Mouse (Mus musculus) stomach, embryonic 14.5 days (tissue): ENCODE results near the gene Btnl1. TPM values are rescaled to one million over a fixed set of nuclear protein-coding genes. Genes with fewer than 3 reads are reported as not detected.

Experiments used
- ATAC-seq: fragments of 200-750 bp; cut with Nextera tagmentation; 2 replicates; pipeline ENCODE4 v1.8.0; 2017; ENCODE audit warnings: low read depth, moderate TSS enrichment; ENCODE audit not compliant: insufficient number of reproducible peaks, insufficient read depth, low FRiP score
- H3K27ac ChIP-seq: fragments of 300-500 bp; sonication (generic); 2 replicates; pipeline ENCODE4 v1.5.1; 2014; ENCODE audit warnings: mild to moderate bottlenecking, low read length, moderate library complexity, mixed read lengths
- H3K27me3 ChIP-seq: fragments of 300-500 bp; sonication (generic); 2 replicates; pipeline ENCODE4 v1.6.1; 2014; ENCODE audit warnings: low read length, control low read depth, mixed read lengths; ENCODE audit not compliant: control insufficient read depth, insufficient read depth
- H3K36me3 ChIP-seq: fragments of 300-500 bp; sonication (generic); 2 replicates; pipeline ENCODE4 v1.6.1; 2014; ENCODE audit warnings: mild to moderate bottlenecking, control low read depth, low read length, moderate library complexity, mixed read lengths; ENCODE audit not compliant: control insufficient read depth, insufficient read depth
- H3K4me1 ChIP-seq: fragments of 300-500 bp; sonication (generic); 2 replicates; pipeline ENCODE4 v1.6.1; 2014; ENCODE audit warnings: low read length, control low read depth, mixed read lengths; ENCODE audit not compliant: control insufficient read depth, insufficient read depth
- H3K4me2 ChIP-seq: fragments of 300-500 bp; sonication (generic); replicated peaks from 2 replicates; pipeline ENCODE4 v1.6.1; 2014; ENCODE audit warnings: low read depth, low read length, control low read depth
- H3K4me3 ChIP-seq: fragments of 300-500 bp; sonication (generic); 2 replicates; pipeline ENCODE4 v1.5.1; 2014; ENCODE audit warnings: low read depth, low read length, control low read depth
- H3K9ac ChIP-seq: fragments of 300-500 bp; sonication (generic); replicated peaks from 2 replicates; pipeline ENCODE4 v1.6.1; 2014; ENCODE audit warnings: low read depth, mild to moderate bottlenecking, control low read depth, low read length, moderate library complexity, mixed read lengths
- H3K9me3 ChIP-seq: fragments of 300-500 bp; sonication (generic); 2 replicates; pipeline ENCODE4 v1.6.1; 2016; ENCODE audit warnings: low read depth, low read length, control low read depth; ENCODE audit not compliant: control insufficient read depth
- WGBS: fragments of 180-500 bp; shearing (Covaris S2); extraction: QIAGEN DNeasy Blood & Tissue Kit; methylation state at CpG from one replicate; pipeline ENCODE4 v1.1.7; 2014; 5-methylcytosine and 5-hydroxymethylcytosine counted together
- polyA plus RNA-seq: library from polyadenylated mRNA; unstranded; fragments of >200 nt; fragmentation: Nextera tagmentation; extraction: Ambion mirVana; gene quantifications from 2 replicates; pipeline ENCODE4 v1.2.1, GENCODE M21; 2014

Btnl1 gene
- polyA plus RNA-seq = not detected in 2 replicates

DNA sequence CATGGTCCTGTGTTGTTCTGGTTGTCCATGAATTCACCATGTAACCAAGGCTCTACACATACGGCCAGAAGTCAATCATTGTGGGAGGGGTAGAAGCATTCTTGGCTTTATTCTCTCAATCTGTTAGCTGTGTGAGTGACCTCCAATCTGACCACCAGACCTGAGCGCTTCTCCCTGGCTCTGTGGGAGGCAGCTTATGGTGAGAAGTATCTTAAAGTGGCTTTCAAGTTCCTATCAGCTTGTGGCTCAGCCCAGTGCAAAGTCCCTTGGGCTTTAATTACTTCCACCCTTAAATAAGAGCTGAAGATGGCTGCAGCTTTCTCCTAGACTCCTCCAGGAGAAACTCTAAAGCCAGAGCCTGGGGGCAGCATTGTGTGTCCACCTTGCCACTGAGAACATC, at the start of gene Btnl1:
Gene Btnl1 (plus strand): TSS at position 286 of the 400 bp plus-strand sequence.
- H3K36me3 ChIP-seq = no peaks in the 10 kb centered on the region
- no peaks in the 10 kb centered on the region for H3K27me3 ChIP-seq
- no peaks in the 10 kb centered on the region for H3K4me1 ChIP-seq
- no peak within 1 kb of the TSS for H3K27ac ChIP-seq
- WGBS = 77% methylated on average over 2 of the region's 2 CpGs
- H3K9me3 ChIP-seq = no peaks in the 10 kb centered on the region
- ATAC-seq = no peak
- H3K4me3 ChIP-seq = no peak within 1 kb of the TSS
- no peak within 1 kb of the TSS for H3K9ac ChIP-seq
- no peak within 1 kb of the TSS for H3K4me2 ChIP-seq

- 72% methylated on average over 2 of the region's 2 CpGs for WGBS
- no peak overlapping the region for H3K27ac ChIP-seq
These were observed 47.1 kb upstream of the Btnl1 start for GRCm38 (mm10) chr17:34329807-34330206.

DNA sequence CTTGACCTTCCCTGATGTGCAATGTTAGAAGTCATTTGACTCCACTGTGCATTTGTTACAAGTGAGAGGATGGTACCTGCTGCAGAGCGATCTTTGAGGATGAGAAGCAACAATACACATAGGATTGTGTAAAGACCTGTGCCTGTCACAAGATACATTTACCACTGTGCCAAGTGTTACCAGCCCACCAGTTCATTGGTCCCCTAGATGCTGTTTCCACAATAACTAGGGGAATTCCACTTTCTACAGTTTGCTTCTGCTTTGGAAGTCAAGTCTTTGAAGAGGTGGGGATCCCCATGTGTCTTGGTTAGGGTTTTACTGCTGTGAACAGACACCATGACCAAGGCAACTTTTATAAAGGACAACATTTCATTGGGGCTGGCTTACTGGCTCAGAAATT, 45.7 kb upstream of the Btnl1 start:
- Histone ChIP-seq H3K36me3 (no peaks in the 10 kb centered on the region), H3K9ac (no peak overlapping the region), H3K4me1 (no peaks in the 10 kb centered on the region), H3K4me2 (no peak overlapping the region), H3K9me3 (no peaks in the 10 kb centered on the region), H3K4me3 (no peak overlapping the region), H3K27ac (no peak overlapping the region), H3K27me3 (no peaks in the 10 kb centered on the region)
- ATAC-seq = no peak
- WGBS = 90% methylated on average over 1 of the region's 1 CpGs

More at GRCm38 (mm10) chr17:34329807-34330206, 47.1 kb upstream of the Btnl1 start:
- Histone ChIP-seq H3K27me3 (no peaks in the 10 kb centered on the region), H3K36me3 (no peaks in the 10 kb centered on the region), H3K4me3 (no peak overlapping the region), H3K9ac (no peak overlapping the region), H3K4me2 (no peak overlapping the region), H3K4me1 (no peaks in the 10 kb centered on the region), H3K9me3 (no peaks in the 10 kb centered on the region)
- ATAC-seq = no peak

DNA sequence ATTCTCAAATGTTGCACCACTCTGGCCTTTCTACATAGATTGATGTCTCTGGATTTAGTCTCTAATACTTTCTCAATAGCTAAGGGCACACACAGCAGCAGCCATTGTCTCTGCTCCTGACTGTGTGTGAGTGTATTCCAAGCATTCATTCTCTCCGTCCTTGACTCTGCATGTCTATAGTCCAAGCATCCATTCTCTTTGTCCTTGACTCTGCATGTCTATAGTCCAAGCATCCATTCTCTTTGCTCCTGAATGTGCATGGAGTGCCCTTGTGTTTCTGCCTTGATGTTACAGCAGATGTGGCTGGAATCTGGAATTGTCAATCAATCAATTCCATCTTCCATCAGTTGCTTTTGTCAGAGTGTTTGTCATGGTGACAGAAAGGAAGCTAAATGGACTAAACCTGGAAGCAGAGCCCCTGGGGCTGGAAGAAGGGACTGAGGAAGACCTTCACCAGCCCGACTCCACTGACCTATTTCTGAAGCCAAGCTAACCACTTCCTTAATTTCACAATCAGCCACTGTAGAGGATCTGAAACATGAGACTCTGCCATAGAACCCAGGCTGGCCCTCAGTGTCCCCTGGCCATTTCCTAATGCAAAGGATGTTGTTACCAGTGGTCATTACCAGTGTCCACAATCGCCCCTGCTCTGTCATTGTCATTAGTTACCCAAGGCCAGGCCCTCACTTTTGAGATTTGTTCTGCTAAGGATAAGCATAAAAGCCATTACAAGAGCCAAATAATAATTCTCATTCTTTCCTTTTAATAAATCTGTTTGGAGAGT, 36.1 kb upstream of the Btnl1 start:
- H3K27me3 ChIP-seq = no peaks in the 10 kb centered on the region
- no peak overlapping the region for H3K4me2 ChIP-seq
- H3K9me3 ChIP-seq = no peaks in the 10 kb centered on the region
- 64% methylated on average over 3 of the region's 3 CpGs for WGBS
- H3K4me1 ChIP-seq = no peaks in the 10 kb centered on the region
- no peak overlapping the region for H3K9ac ChIP-seq
- H3K27ac ChIP-seq = no peak overlapping the region
- no peak overlapping the region for H3K4me3 ChIP-seq
- ATAC-seq = no peak
- no peaks in the 10 kb centered on the region for H3K36me3 ChIP-seq

- Histone ChIP-seq H3K9me3 (no peaks in the 10 kb centered on the region), H3K36me3 (no peaks in the 10 kb centered on the region), H3K4me1 (no peaks in the 10 kb centered on the region), H3K27me3 (no peaks in the 10 kb centered on the region), H3K27ac (no peak overlapping the region), H3K4me2 (no peak overlapping the region), H3K4me3 (no peak overlapping the region), H3K9ac (no peak overlapping the region)
- no peak for ATAC-seq
- WGBS = 86% methylated on average over 4 of the region's 4 CpGs
These were observed 32.0 kb upstream of the Btnl1 start for GRCm38 (mm10) chr17:34344882-34345281.

DNA sequence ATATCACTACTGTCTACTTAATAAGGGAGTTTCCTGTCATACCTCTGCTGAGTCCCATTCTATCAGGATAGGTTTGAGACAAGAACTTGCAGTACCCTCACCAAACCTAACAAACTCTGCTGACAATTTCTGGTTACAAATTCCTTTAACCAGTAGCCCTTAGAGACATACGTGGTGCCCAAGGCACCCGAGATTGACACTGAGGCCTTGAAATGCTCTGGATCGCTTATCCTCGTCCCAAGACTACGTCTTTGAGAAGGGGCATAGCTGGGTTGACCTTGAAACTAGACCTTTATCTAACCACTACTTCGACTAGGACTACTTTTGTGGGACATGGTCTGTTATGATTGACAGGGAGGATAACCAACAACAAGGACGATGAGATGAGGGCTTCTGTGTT, 31.4 kb upstream of the Btnl1 start:
- Histone ChIP-seq H3K4me3 (no peak overlapping the region), H3K27me3 (no peaks in the 10 kb centered on the region), H3K27ac (no peak overlapping the region), H3K36me3 (no peaks in the 10 kb centered on the region), H3K9me3 (no peaks in the 10 kb centered on the region), H3K9ac (no peak overlapping the region), H3K4me2 (no peak overlapping the region), H3K4me1 (no peaks in the 10 kb centered on the region)
- WGBS = 82% methylated on average over 7 of the region's 7 CpGs
- no peak for ATAC-seq

GRCm38 (mm10) chr17:34346041-34346440, 30.9 kb upstream of the Btnl1 start:
- no peaks in the 10 kb centered on the region for H3K9me3 ChIP-seq
- H3K36me3 ChIP-seq = no peaks in the 10 kb centered on the region
- H3K27me3 ChIP-seq = no peaks in the 10 kb centered on the region
- H3K4me2 ChIP-seq = no peak overlapping the region
- no peak for ATAC-seq
- H3K27ac ChIP-seq = no peak overlapping the region
- 70% methylated on average over 3 of the region's 3 CpGs for WGBS
- no peak overlapping the region for H3K9ac ChIP-seq
- no peak overlapping the region for H3K4me3 ChIP-seq
- no peaks in the 10 kb centered on the region for H3K4me1 ChIP-seq

DNA sequence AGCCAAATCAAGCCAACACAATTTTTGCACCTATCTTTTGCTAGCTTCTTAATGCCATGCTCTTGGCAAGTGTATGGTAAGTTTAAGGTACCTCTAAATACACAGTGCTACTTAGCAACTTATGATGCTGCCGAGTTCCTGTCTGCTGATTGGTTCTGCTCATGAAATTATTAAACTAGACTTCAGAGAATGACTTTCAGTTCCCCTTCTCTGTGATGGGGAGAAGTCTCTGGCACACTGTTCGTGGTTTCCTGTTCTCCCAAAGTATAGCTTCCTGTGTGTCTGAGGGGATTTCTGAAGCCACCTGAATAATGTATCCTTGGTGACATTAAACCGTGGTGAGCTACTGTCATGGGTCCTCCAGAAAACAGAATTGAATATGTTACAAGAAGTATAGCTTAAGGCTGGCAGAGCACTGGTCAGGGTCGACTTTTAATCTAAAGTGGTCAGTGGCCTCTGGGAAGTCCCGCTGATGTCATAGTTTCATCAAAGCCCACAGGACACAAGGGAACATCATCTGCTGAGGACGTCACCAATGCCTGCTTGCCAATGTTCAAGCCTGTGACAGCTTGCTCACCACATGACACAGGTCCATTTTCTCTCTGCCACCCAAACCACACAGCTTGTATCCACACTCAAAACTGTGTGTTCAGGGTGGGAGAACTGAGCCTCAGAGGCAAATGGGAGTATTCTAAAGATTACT, 29.2 kb upstream of the Btnl1 start:
- ATAC-seq = no peak

More for the DNA sequence above, 29.2 kb upstream of the Btnl1 start:
- Histone ChIP-seq H3K4me1 (no peaks in the 10 kb centered on the region), H3K27me3 (no peaks in the 10 kb centered on the region), H3K36me3 (no peaks in the 10 kb centered on the region), H3K4me3 (no peak overlapping the region), H3K27ac (no peak overlapping the region), H3K9me3 (no peaks in the 10 kb centered on the region), H3K4me2 (no peak overlapping the region), H3K9ac (no peak overlapping the region)
- 69% methylated on average over 6 of the region's 6 CpGs for WGBS
